Mouse (Mus musculus) MEL (cell line): Measurements from ENCODE around the gene Add2.

Experiments used
- CTCF ChIP-seq, 3 experiments: IDR thresholded peaks in 2 of 3; conservative IDR thresholded peaks in 1 of 3; 2 replicates each; pipeline ENCODE4 v1.5.1; 2011 to 2012; ENCODE audit warnings: low read length in 3 of 3, low read depth in 2 of 3, mild to moderate bottlenecking in 2 of 3, improper control_type of control experiment in 1 of 3, inconsistent platforms in 1 of 3, mixed read lengths in 1 of 3, moderate library complexity in 1 of 3; ENCODE audit not compliant: control insufficient read depth in 1 of 3, insufficient read depth in 1 of 3, poor library complexity in 1 of 3, severe bottlenecking in 1 of 3
- GABPA ChIP-seq: IDR thresholded peaks from 2 replicates; pipeline ENCODE4 v1.6.1; 2012; ENCODE audit warnings: low read depth, mild to moderate bottlenecking, inconsistent platforms, low read length, improper control_type of control experiment, moderate library complexity
- JUND ChIP-seq: IDR thresholded peaks from 2 replicates; pipeline ENCODE4 v1.6.1; 2011; ENCODE audit warnings: low read depth, mild to moderate bottlenecking, improper control_type of control experiment, low read length
- KAT2A ChIP-seq: conservative IDR thresholded peaks from 2 replicates; pipeline ENCODE4 v1.6.1; 2012; ENCODE audit warnings: low read depth, low read length, improper control_type of control experiment, inconsistent platforms
- MYC ChIP-seq: IDR thresholded peaks from 2 replicates; pipeline ENCODE4 v1.6.1; 2011; ENCODE audit warnings: low read depth, mild to moderate bottlenecking, low read length, improper control_type of control experiment, moderate library complexity
- POLR2A ChIP-seq, 2 experiments: IDR thresholded peaks; 2 replicates each; pipeline ENCODE4 v1.6.1; 2011 to 2012; ENCODE audit warnings: low read length in 2 of 2, mild to moderate bottlenecking in 2 of 2, control low read depth in 1 of 2, improper control_type of control experiment in 1 of 2, low read depth in 1 of 2, moderate library complexity in 1 of 2; ENCODE audit not compliant: control insufficient read depth in 1 of 2, insufficient read depth in 1 of 2, poor library complexity in 1 of 2
- POLR2AphosphoS2 ChIP-seq: IDR thresholded peaks from 2 replicates; pipeline ENCODE4 v1.6.1; 2011; ENCODE audit warnings: low read length, improper control_type of control experiment
- RCOR1 ChIP-seq: IDR thresholded peaks from 2 replicates; pipeline ENCODE4 v1.6.1; 2012; ENCODE audit warnings: low read depth, mild to moderate bottlenecking, inconsistent platforms, low read length, improper control_type of control experiment
- TCF12 ChIP-seq: IDR thresholded peaks from 2 replicates; pipeline ENCODE4 v1.6.1; 2014; ENCODE audit warnings: low read depth, mild to moderate bottlenecking, inconsistent platforms, low read length, improper control_type of control experiment, moderate library complexity
- USF1 ChIP-seq: IDR thresholded peaks from 2 replicates; pipeline ENCODE4 v1.6.1; 2014; ENCODE audit warnings: low read depth, mild to moderate bottlenecking, inconsistent platforms, low read length, improper control_type of control experiment, moderate library complexity

- no peak for TF ChIP-seq POLR2A (IDR thresholded peaks at IDR 0.05; ENCODE audit: control insufficient read depth in 1 of 2, insufficient read depth in 1 of 2, low read depth in 1 of 2, low read length in 2 of 2, poor library complexity in 1 of 2)
- TF ChIP-seq JUND, result no peak
- no peak for TF ChIP-seq MYC
- no peak for TF ChIP-seq USF1
- TF ChIP-seq RCOR1, result no peak
- no peak for TF ChIP-seq POLR2AphosphoS2
- no peak for TF ChIP-seq GABPA
- TF ChIP-seq CTCF (IDR thresholded peaks at IDR 0.05 in 2 of 3, conservative IDR thresholded peaks at IDR 0.05 in 1 of 3; ENCODE audit: control insufficient read depth in 1 of 3, insufficient read depth in 1 of 3, low read depth in 2 of 3, low read length in 3 of 3, poor library complexity in 1 of 3, severe bottlenecking in 1 of 3), result no peak
- TF ChIP-seq KAT2A, result no peak
- TF ChIP-seq TCF12, result no peak
Measured at GRCm38 (mm10) chr6:86019415-86020237, 8.9 kb upstream of the Add2 start.
